Comparison of ENCODE assay signal across 21 mouse cellular contexts in the genomic region with DNA sequence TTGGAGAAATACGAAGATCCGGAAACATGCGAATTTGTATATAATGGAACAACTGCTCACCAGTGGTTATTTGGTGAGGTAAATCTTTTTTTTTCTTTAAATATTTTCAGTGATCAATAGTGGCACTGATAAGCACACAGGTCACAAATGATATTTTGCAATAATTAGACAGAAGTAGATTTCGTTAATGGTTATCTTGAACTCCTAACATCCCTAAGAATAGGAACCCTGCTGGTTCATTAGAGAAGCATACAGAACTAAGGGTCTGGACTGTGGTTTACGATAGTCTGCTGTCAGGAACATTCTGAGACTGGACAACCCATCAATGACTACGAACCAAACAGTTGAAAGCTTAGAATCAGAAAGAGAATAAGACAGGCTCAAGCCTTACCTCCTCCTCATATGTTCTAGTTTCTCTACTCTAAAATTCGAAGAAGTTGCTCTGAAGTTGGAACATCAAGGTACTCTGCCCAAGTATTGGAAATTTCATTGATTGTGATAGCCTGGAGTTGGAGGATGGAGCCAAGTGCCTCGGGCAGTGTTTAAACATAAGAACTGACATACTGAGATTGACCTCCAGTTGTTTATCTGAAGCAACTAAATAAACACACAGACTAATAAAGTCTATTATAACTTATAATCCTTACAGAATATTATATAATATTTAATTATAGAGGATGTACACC.
DNase-seq lines count a peak whose midpoint lies in the region; ATAC-seq and TF ChIP-seq lines count a peak whose summit lies in the region.
"Had no signal": no experiment of that assay in that cellular context is flagged by ENCODE, and none has a peak within 500 bp of the region (broad histone marks: within the 10 kb centered on the region; RNA-seq: fewer than 3 reads in every experiment).

No protein-coding gene starts in this region.

- 27% methylated on average over 8 of the region's 8 CpGs for WGBS in liver, adult 2 months
- 82% methylated on average over 8 of the region's 8 CpGs for WGBS in liver, embryonic 11.5 days
- 60% methylated on average over 8 of the region's 8 CpGs for WGBS in liver, embryonic 16.5 days (ENCODE audit: insufficient replicate concordance)
- WGBS in liver, embryonic 12.5 days (ENCODE audit: insufficient replicate concordance) = 68% methylated on average over 8 of the region's 8 CpGs
- WGBS in liver, postnatal 0 days (ENCODE audit: insufficient replicate concordance) = 63% methylated on average over 8 of the region's 8 CpGs

- no peaks in the 10 kb centered on the region for H3K27me3 ChIP-seq in liver, adult 2 months (ENCODE audit: control insufficient read depth, insufficient read depth, low read length)
- H3K27me3 ChIP-seq in liver, embryonic 11.5 days (replicated peaks; ENCODE audit: control insufficient read depth, insufficient read depth, low read length) = no peaks in the 10 kb centered on the region
- no peaks in the 10 kb centered on the region for H3K27me3 ChIP-seq in liver, embryonic 16.5 days (ENCODE audit: control insufficient read depth, insufficient read depth, low read depth, low read length)
- H3K27me3 ChIP-seq in liver, embryonic 12.5 days (replicated peaks) = no peaks in the 10 kb centered on the region
- H3K27me3 ChIP-seq in liver, postnatal 0 days (ENCODE audit: insufficient read depth, low read length) = no peaks in the 10 kb centered on the region
- H3K27me3 ChIP-seq: CH12.LX, Patski had no signal

- peak overlapping the region; percentile 63 for H3K27ac ChIP-seq in liver, adult 2 months (replicated peaks; ENCODE audit: insufficient read depth, low read depth, low read length)
- H3K27ac ChIP-seq in liver, embryonic 11.5 days (ENCODE audit: low read depth, low read length) = no peak overlapping the region
- no peak overlapping the region for H3K27ac ChIP-seq in liver, embryonic 16.5 days (ENCODE audit: low read length)
- H3K27ac ChIP-seq in liver, embryonic 12.5 days = no peak overlapping the region
- peak overlapping the region; percentile 63 for H3K27ac ChIP-seq in liver, postnatal 0 days (ENCODE audit: low read depth)

- no peaks in the 10 kb centered on the region for H3K9me3 ChIP-seq in liver, embryonic 11.5 days (ENCODE audit: control insufficient read depth, low read length)
- H3K9me3 ChIP-seq in liver, embryonic 16.5 days (replicated peaks; ENCODE audit: control insufficient read depth, low read length) = no peaks in the 10 kb centered on the region
- H3K9me3 ChIP-seq in liver, embryonic 12.5 days (replicated peaks) = no peaks in the 10 kb centered on the region
- no peaks in the 10 kb centered on the region for H3K9me3 ChIP-seq in liver, postnatal 0 days (ENCODE audit: low read length)
- H3K9me3 ChIP-seq: G1E had no signal

- no peak for TF ChIP-seq CTCF in liver, adult 2 months (IDR thresholded peaks at IDR 0.05; ENCODE audit: low read depth, low read length)
- no peak for TF ChIP-seq CTCF in liver, postnatal 0 days (IDR thresholded peaks at IDR 0.05; ENCODE audit: low read depth)

- no peaks in the 10 kb centered on the region for H3K79me2 ChIP-seq in liver, adult 2 months (ENCODE audit: control insufficient read depth, insufficient read depth, low read length)

- H3K4me2 ChIP-seq in liver, embryonic 11.5 days = no peak overlapping the region
- no peak overlapping the region for H3K4me2 ChIP-seq in liver, embryonic 16.5 days (ENCODE audit: low read depth, low read length)
- H3K4me2 ChIP-seq in liver, embryonic 12.5 days = no peak overlapping the region
- peak overlapping the region; percentile 15; the same call in 1 of the 2 replicates for H3K4me2 ChIP-seq in liver, postnatal 0 days (ENCODE audit: low read depth, low read length)

- H3K36me3 ChIP-seq in liver, adult 2 months (ENCODE audit: control insufficient read depth, insufficient read depth, low read length) = no peaks in the 10 kb centered on the region
- H3K36me3 ChIP-seq in liver, embryonic 11.5 days (ENCODE audit: control insufficient read depth, insufficient read depth, low read length) = no peaks in the 10 kb centered on the region
- H3K36me3 ChIP-seq in liver, embryonic 16.5 days (ENCODE audit: control insufficient read depth, insufficient read depth) = no peaks in the 10 kb centered on the region
- no peaks in the 10 kb centered on the region for H3K36me3 ChIP-seq in liver, embryonic 12.5 days
- H3K36me3 ChIP-seq in liver, postnatal 0 days (replicated peaks; ENCODE audit: insufficient read depth, low read length) = no peaks in the 10 kb centered on the region
- H3K36me3 ChIP-seq: G1E had no signal

- TF ChIP-seq EP300 in liver, postnatal 0 days (IDR thresholded peaks at IDR 0.05; ENCODE audit: low read depth) = no peak

- no peak for TF ChIP-seq POLR2A in liver, adult 2 months (IDR thresholded peaks at IDR 0.05; ENCODE audit: extremely low read depth, insufficient read depth, low read length)

- peak overlapping the region; percentile 40; the same call in 1 of the 2 replicates for H3K4me3 ChIP-seq in liver, adult 2 months (ENCODE audit: insufficient read depth, low read depth, low read length)
- H3K4me3 ChIP-seq in liver, embryonic 11.5 days (ENCODE audit: low read depth, low read length) = no peak overlapping the region
- no peak overlapping the region for H3K4me3 ChIP-seq in liver, embryonic 16.5 days (ENCODE audit: low read depth, low read length)
- no peak overlapping the region for H3K4me3 ChIP-seq in liver, embryonic 12.5 days
- no peak overlapping the region for H3K4me3 ChIP-seq in liver, postnatal 0 days (ENCODE audit: low read depth, low read length)

- peaks cover 23% of the 10 kb centered on the region for H3K4me1 ChIP-seq in liver, adult 2 months (ENCODE audit: control insufficient read depth, insufficient read depth, low read length)
- H3K4me1 ChIP-seq in liver, embryonic 11.5 days (replicated peaks; ENCODE audit: control insufficient read depth, insufficient read depth, low read length) = no peaks in the 10 kb centered on the region
- H3K4me1 ChIP-seq in liver, embryonic 16.5 days (ENCODE audit: control insufficient read depth, low read depth, low read length) = no peaks in the 10 kb centered on the region
- no peaks in the 10 kb centered on the region for H3K4me1 ChIP-seq in liver, embryonic 12.5 days
- H3K4me1 ChIP-seq in liver, postnatal 0 days (ENCODE audit: insufficient read depth) = peaks cover 3% of the 10 kb centered on the region; the same call in 1 of the 2 replicates

- ATAC-seq in liver, embryonic 11.5 days (replicated peaks; ENCODE audit: low FRiP score) = no peak
- ATAC-seq in liver, embryonic 16.5 days (ENCODE audit: low read depth) = 0 out of 2 replicates have a peak, but pooled peaks have one; percentile 32
- ATAC-seq in liver, embryonic 12.5 days = no peak
- ATAC-seq in liver, postnatal 0 days = peak; percentile 63; the same call in 1 of the 2 replicates
- ATAC-seq: activated CD4-positive, CD25-positive, alpha-beta regulatory T cell, adult 4 months; CD4-positive, CD25-positive, alpha-beta regulatory T cell, adult 4 months; Patski had no signal

- DNase-seq in liver, adult 2 months (ENCODE audit: extremely low read depth, low read depth, low spot score) = peak; percentile 97
- DNase-seq in liver, embryonic 11.5 days (ENCODE audit: low spot score) = no peak
- no peak for DNase-seq in liver, postnatal 0 days
- DNase-seq in liver = no peak
- DNase-seq: adrenal gland, adult 2 months; adrenal gland, adult 8-10 months; adrenal gland, postnatal 10 days; adrenal gland, postnatal 14 days; adrenal gland, postnatal 25 days; adrenal gland, postnatal 36 days; B cell, adult 2 months; cerebellum, adult 11 months; cerebellum, adult 11-12 months; cerebellum, adult 18-20 months had no signal

- H3K9ac ChIP-seq in liver, adult 2 months (ENCODE audit: low read depth, low read length) = no peak overlapping the region
- no peak overlapping the region for H3K9ac ChIP-seq in liver, embryonic 11.5 days (ENCODE audit: low read depth, low read length)
- H3K9ac ChIP-seq in liver, embryonic 16.5 days (ENCODE audit: low read depth, low read length) = no peak overlapping the region
- H3K9ac ChIP-seq in liver, embryonic 12.5 days = no peak overlapping the region
- H3K9ac ChIP-seq in liver, postnatal 0 days (replicated peaks) = no peak overlapping the region

Comparison
In these comparisons a context has a peak if more than half of its experiments do, and no peak if none do; other contexts are left out.
1. H3K27ac ChIP-seq: peak in liver, adult 2 months (single experiment) and liver, postnatal 0 days (single experiment); none in liver, embryonic 11.5 days (single experiment), liver, embryonic 16.5 days (single experiment) and liver, embryonic 12.5 days (single experiment).
2. ATAC-seq: peak in liver, embryonic 16.5 days (single experiment) and liver, postnatal 0 days (single experiment); none in liver, embryonic 11.5 days (single experiment) and liver, embryonic 12.5 days (single experiment).